Mouse (Mus musculus) liver, embryonic 13.5 days (tissue): Measurements from ENCODE around the gene Ikzf2. TPM values are rescaled to one million over a fixed set of nuclear protein-coding genes. Genes with fewer than 3 reads are reported as not detected.
A peak's percentile ranks its signal among the peaks of the same experiment; 100 is the strongest.

ENCODE experiments used
- ATAC-seq: fragments of 200-750 bp; cut with Nextera tagmentation; 2 replicates; pipeline ENCODE4 v1.8.0; 2017; ENCODE audit warnings: low read depth, mild to moderate bottlenecking, moderate number of reproducible peaks, moderate library complexity
- DNase-seq: peaks from one replicate; pipeline ENCODE4 v3.0.0; 2022
- H3K27ac ChIP-seq: fragments of 300-500 bp; sonication (generic); 2 replicates; pipeline ENCODE4 v1.5.1; 2015; ENCODE audit warnings: moderate library complexity, mild to moderate bottlenecking, inconsistent platforms
- H3K27me3 ChIP-seq: fragments of 300-500 bp; sonication (generic); 2 replicates; pipeline ENCODE4 v1.6.1; 2015; ENCODE audit warnings: mild to moderate bottlenecking, inconsistent platforms
- H3K36me3 ChIP-seq: fragments of 300-500 bp; sonication (generic); 2 replicates; pipeline ENCODE4 v1.6.1; 2015; ENCODE audit warnings: mild to moderate bottlenecking, inconsistent platforms
- H3K4me1 ChIP-seq: fragments of 300-500 bp; sonication (generic); replicated peaks from 2 replicates; pipeline ENCODE4 v1.6.1; 2015; ENCODE audit warnings: inconsistent platforms
- H3K4me2 ChIP-seq: fragments of 300-500 bp; sonication (generic); 2 replicates; pipeline ENCODE4 v1.6.1; 2015; ENCODE audit warnings: inconsistent platforms, mild to moderate bottlenecking, moderate library complexity
- H3K4me3 ChIP-seq: fragments of 300-500 bp; sonication (generic); replicated peaks from 2 replicates; pipeline ENCODE4 v1.5.1; 2015; ENCODE audit warnings: mild to moderate bottlenecking, inconsistent platforms
- H3K9ac ChIP-seq: fragments of 300-500 bp; sonication (generic); 2 replicates; pipeline ENCODE4 v1.6.1; 2015; ENCODE audit warnings: mild to moderate bottlenecking, inconsistent platforms
- H3K9me3 ChIP-seq: fragments of 300-500 bp; sonication (generic); replicated peaks from 2 replicates; pipeline ENCODE4 v1.6.1; 2016; ENCODE audit warnings: inconsistent platforms
- WGBS: fragments of 180-500 bp; shearing (Covaris S2); methylation state at CpG from one replicate; pipeline ENCODE4 v1.1.7; 2015; ENCODE audit not compliant: insufficient replicate concordance; 5-methylcytosine and 5-hydroxymethylcytosine counted together
- polyA plus RNA-seq: library from polyadenylated mRNA; unstranded; fragments of >200 nt; fragmentation: Nextera tagmentation; extraction: Ambion mirVana; gene quantifications from 2 replicates; pipeline ENCODE4 v1.2.1, GENCODE M21; 2015

Gene Ikzf2
- polyA plus RNA-seq, 1 experiment from 2014 or later = 0.69 TPM

DNA sequence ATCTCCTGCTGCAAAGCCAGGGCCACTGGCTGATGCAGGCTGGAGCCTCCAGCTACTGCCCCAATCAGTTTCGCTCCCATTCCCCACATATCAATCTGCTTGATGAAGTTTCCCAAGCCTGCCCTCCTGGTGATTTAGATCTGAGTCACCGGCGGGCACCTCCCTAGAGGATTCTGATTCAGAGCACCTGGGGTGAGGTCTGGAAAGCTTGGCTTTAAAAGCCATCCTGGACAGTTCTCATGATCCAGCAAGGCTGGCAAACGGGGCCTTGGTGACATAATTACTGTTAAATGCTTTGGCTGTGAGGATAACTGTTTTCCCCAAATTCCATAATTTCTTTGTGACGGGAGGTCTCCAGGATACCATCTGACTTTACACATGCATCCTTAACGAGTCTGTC lies 29.0 kb downstream of the Ikzf2 start:
- Histone ChIP-seq H3K4me2 (no peak overlapping the region), H3K4me1 (peaks cover 22% of the 10 kb centered on the region), H3K4me3 (no peak overlapping the region), H3K36me3 (no peaks in the 10 kb centered on the region), H3K27me3 (no peaks in the 10 kb centered on the region), H3K9me3 (no peaks in the 10 kb centered on the region), H3K27ac (no peak overlapping the region), H3K9ac (no peak overlapping the region)
- DNase-seq (no peak), ATAC-seq (no peak)
- WGBS = 52% methylated on average over 6 of the region's 6 CpGs

GRCm38 (mm10) chr1:69657455-69657854 lies 29.6 kb downstream of the Ikzf2 start:
- no peak overlapping the region for H3K27ac ChIP-seq
- no peaks in the 10 kb centered on the region for H3K27me3 ChIP-seq
- ATAC-seq = no peak
- peaks cover 22% of the 10 kb centered on the region for H3K4me1 ChIP-seq
- 54% methylated on average over 3 of the region's 3 CpGs for WGBS
- no peaks in the 10 kb centered on the region for H3K9me3 ChIP-seq
- no peak overlapping the region for H3K4me3 ChIP-seq
- no peaks in the 10 kb centered on the region for H3K36me3 ChIP-seq
- peak overlapping the region; percentile 51 for H3K4me2 ChIP-seq
- DNase-seq = no peak
- no peak overlapping the region for H3K9ac ChIP-seq

DNA sequence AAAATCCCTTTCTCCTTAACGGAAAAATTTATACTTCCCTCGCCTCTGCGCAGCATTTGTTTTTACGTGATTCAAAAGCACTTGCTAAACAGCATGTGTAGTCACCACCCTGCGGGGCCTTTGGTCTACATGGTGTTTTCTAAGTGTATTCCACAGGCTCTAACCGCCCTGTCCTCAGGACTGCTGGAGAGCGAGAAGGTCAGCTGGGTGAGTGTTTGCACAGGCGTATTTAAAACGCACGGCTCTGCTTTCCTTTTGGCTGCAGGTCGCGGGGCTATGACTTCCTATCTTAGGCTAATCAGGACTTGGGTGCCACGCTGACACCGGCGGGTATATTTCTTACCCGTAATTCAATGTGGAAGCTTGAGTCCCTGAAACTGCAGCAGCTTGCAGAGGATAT lies 30.1 kb downstream of the Ikzf2 start:
- no peaks in the 10 kb centered on the region for H3K9me3 ChIP-seq
- H3K4me3 ChIP-seq = peak overlapping the region; percentile 18; the same call in 1 of the 2 replicates
- H3K9ac ChIP-seq = no peak overlapping the region
- ATAC-seq = no peak
- no peak for DNase-seq
- H3K27ac ChIP-seq = no peak overlapping the region
- peaks cover 22% of the 10 kb centered on the region for H3K4me1 ChIP-seq
- peak overlapping the region; percentile 51 for H3K4me2 ChIP-seq
- no peaks in the 10 kb centered on the region for H3K27me3 ChIP-seq
- WGBS = 24% methylated on average over 16 of the region's 16 CpGs
- H3K36me3 ChIP-seq = no peaks in the 10 kb centered on the region

- H3K4me1 ChIP-seq = peaks cover 22% of the 10 kb centered on the region
- no peaks in the 10 kb centered on the region for H3K36me3 ChIP-seq
- no peaks in the 10 kb centered on the region for H3K9me3 ChIP-seq
- WGBS = 22% methylated on average over 5 of the region's 5 CpGs
- no peak for DNase-seq
- H3K4me2 ChIP-seq = no peak overlapping the region
- H3K27ac ChIP-seq = no peak overlapping the region
- no peaks in the 10 kb centered on the region for H3K27me3 ChIP-seq
- no peak overlapping the region for H3K4me3 ChIP-seq
- H3K9ac ChIP-seq = no peak overlapping the region
- no peak for ATAC-seq
These were observed 30.8 kb downstream of the Ikzf2 start for GRCm38 (mm10) chr1:69656047-69656782.

DNA sequence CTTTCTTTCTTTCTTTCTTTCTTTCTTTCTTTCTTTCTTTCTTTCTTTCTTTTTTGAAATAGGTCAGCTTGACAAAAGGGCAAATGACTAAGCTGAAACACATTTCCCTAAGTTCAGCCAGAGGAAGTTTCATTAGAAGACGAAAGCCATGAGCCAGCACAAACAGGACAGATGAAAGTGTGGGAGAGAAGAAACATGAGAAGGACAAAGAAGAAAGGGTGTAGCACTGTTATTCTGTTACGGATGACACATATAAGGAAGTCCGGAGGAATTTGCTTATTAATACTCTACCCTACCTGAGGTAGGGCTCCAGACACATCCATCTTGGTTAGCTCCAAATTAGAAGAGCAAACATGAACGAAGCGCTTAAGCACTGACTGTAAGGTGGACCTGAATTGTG lies 31.7 kb downstream of the Ikzf2 start:
- no peak for ATAC-seq
- H3K9me3 ChIP-seq = no peaks in the 10 kb centered on the region
- H3K27ac ChIP-seq = no peak overlapping the region
- peaks cover 22% of the 10 kb centered on the region for H3K4me1 ChIP-seq
- no peak overlapping the region for H3K9ac ChIP-seq
- 45% methylated on average over 5 of the region's 5 CpGs for WGBS
- DNase-seq = no peak
- H3K4me3 ChIP-seq = no peak overlapping the region
- H3K4me2 ChIP-seq = no peak overlapping the region
- H3K36me3 ChIP-seq = no peaks in the 10 kb centered on the region
- no peaks in the 10 kb centered on the region for H3K27me3 ChIP-seq

DNA sequence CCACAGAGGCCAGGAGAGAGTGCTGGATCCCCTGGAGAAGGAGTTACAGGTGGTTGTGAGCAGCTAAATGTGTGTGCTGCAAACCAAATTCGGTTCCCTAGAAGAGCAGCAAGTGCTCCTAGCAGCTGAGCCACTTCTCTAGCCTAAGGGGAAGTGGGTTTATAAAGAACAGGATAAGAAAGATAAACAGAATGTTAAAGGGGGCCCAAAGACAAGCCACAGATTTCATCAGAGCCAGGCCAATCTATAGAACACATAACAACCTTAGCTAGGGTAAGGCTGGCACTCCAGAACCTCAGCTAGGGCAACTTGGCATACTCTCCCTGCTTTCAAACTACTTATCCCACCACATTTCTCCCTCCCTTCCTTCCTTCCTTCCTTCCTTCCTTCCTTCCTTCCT lies 32.1 kb downstream of the Ikzf2 start:
- Histone ChIP-seq H3K27me3 (no peaks in the 10 kb centered on the region), H3K9me3 (no peaks in the 10 kb centered on the region), H3K4me1 (peaks cover 22% of the 10 kb centered on the region), H3K4me2 (no peak overlapping the region), H3K9ac (no peak overlapping the region), H3K4me3 (no peak overlapping the region), H3K27ac (no peak overlapping the region), H3K36me3 (no peaks in the 10 kb centered on the region)
- 17% methylated on average over 1 of the region's 1 CpGs for WGBS
- no peak for ATAC-seq
- no peak for DNase-seq

- no peak overlapping the region for H3K27ac ChIP-seq
- no peak overlapping the region for H3K4me3 ChIP-seq
- ATAC-seq (no peak), DNase-seq (no peak)
- no peaks in the 10 kb centered on the region for H3K36me3 ChIP-seq
- no peak overlapping the region for H3K4me2 ChIP-seq
- 74% methylated on average over 2 of the region's 2 CpGs for WGBS
- no peak overlapping the region for H3K9ac ChIP-seq
- H3K4me1 ChIP-seq = peaks cover 22% of the 10 kb centered on the region
- H3K9me3 ChIP-seq = no peaks in the 10 kb centered on the region
- H3K27me3 ChIP-seq = no peaks in the 10 kb centered on the region
These were observed 33.6 kb downstream of the Ikzf2 start for GRCm38 (mm10) chr1:69653419-69653818.

DNA sequence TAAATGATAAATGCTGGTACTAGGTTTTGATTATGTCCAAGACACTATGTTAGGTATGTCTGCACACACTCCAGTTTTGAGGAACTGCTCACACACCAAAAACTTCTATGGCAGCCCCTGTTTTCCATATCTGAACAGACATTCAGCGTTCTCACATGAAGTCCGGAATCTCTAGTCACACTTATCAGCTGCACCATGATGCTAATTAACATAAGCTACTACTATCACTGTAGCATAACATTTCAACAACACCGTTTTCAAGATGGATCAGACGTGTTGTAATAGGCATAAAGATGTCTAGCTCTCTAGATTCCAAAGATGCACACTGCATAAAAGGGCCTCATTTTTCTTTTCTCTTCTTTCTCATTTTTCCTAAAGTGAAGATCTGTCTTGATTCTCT lies 43.9 kb downstream of the Ikzf2 start:
- 34% methylated on average over 4 of the region's 4 CpGs for WGBS
- no peak for DNase-seq

GRCm38 (mm10) chr1:69641986-69642385 lies 45.1 kb downstream of the Ikzf2 start:
- Histone ChIP-seq H3K27ac (no peak overlapping the region), H3K27me3 (no peaks in the 10 kb centered on the region), H3K4me1 (peaks cover 8% of the 10 kb centered on the region; the same call in 1 of the 2 replicates), H3K9me3 (no peaks in the 10 kb centered on the region), H3K4me3 (no peak overlapping the region), H3K4me2 (no peak overlapping the region), H3K36me3 (no peaks in the 10 kb centered on the region), H3K9ac (no peak overlapping the region)
- ATAC-seq (no peak), DNase-seq (no peak)
- WGBS = 62% methylated on average over 6 of the region's 6 CpGs

More for the DNA sequence above, 43.9 kb downstream of the Ikzf2 start:
- H3K4me3 ChIP-seq = no peak overlapping the region
- no peaks in the 10 kb centered on the region for H3K36me3 ChIP-seq
- no peak overlapping the region for H3K4me2 ChIP-seq
- H3K4me1 ChIP-seq = peaks cover 5% of the 10 kb centered on the region; the same call in 1 of the 2 replicates
- no peak for ATAC-seq
- H3K9ac ChIP-seq = no peak overlapping the region
- H3K9me3 ChIP-seq = no peaks in the 10 kb centered on the region
- no peak overlapping the region for H3K27ac ChIP-seq
- no peaks in the 10 kb centered on the region for H3K27me3 ChIP-seq

DNA sequence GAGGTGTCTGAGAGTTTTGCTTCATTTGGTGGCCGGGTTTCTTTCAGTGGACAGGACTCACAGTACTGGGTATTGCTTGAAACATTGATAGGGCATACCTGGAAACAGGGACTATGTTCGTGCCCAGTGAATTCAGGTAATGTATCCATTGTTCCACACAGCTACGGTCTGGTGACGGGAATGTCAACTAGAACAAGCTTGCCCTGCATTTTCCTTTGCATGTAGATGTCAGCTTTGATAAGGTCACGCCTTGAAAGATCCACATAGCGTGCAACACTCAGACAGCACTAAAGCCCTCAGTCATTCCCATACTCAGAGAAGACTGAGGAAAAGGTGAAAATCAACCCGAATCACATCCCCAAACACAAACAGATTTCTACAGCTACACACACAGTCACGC lies 48.7 kb downstream of the Ikzf2 start:
- peaks cover 8% of the 10 kb centered on the region; the same call in 1 of the 2 replicates for H3K4me1 ChIP-seq
- no peak overlapping the region for H3K27ac ChIP-seq
- no peak overlapping the region for H3K9ac ChIP-seq
- WGBS = 52% methylated on average over 8 of the region's 8 CpGs
- no peaks in the 10 kb centered on the region for H3K27me3 ChIP-seq
- ATAC-seq (no peak), DNase-seq (no peak)
- H3K9me3 ChIP-seq = no peaks in the 10 kb centered on the region
- H3K4me3 ChIP-seq = no peak overlapping the region
- no peak overlapping the region for H3K4me2 ChIP-seq
- no peaks in the 10 kb centered on the region for H3K36me3 ChIP-seq

GRCm38 (mm10) chr1:69637907-69638306 lies 49.1 kb downstream of the Ikzf2 start:
- ATAC-seq = no peak
- DNase-seq = no peak
- Histone ChIP-seq H3K27ac (no peak overlapping the region), H3K4me2 (no peak overlapping the region), H3K9me3 (no peaks in the 10 kb centered on the region), H3K4me3 (no peak overlapping the region), H3K27me3 (no peaks in the 10 kb centered on the region), H3K36me3 (no peaks in the 10 kb centered on the region), H3K9ac (no peak overlapping the region), H3K4me1 (peaks cover 8% of the 10 kb centered on the region; the same call in 1 of the 2 replicates)
- WGBS = 27% methylated on average over 3 of the region's 3 CpGs

GRCm38 (mm10) chr1:69634259-69634658 lies 52.8 kb downstream of the Ikzf2 start:
- ATAC-seq = no peak

More at GRCm38 (mm10) chr1:69634259-69634658, 52.8 kb downstream of the Ikzf2 start:
- WGBS = 71% methylated on average over 2 of the region's 2 CpGs
- H3K27ac ChIP-seq = no peak overlapping the region
- H3K4me1 ChIP-seq = peaks cover 17% of the 10 kb centered on the region
- H3K4me2 ChIP-seq = no peak overlapping the region
- H3K36me3 ChIP-seq = no peaks in the 10 kb centered on the region
- no peaks in the 10 kb centered on the region for H3K27me3 ChIP-seq
- no peak for DNase-seq
- H3K9me3 ChIP-seq = no peaks in the 10 kb centered on the region
- H3K9ac ChIP-seq = no peak overlapping the region
- H3K4me3 ChIP-seq = no peak overlapping the region
